Mouse (Mus musculus) 3T3-L1 (cell line): Measurements from ENCODE around the gene Foxo3.

ENCODE experiments used
- DNase-seq: peaks from one replicate; pipeline ENCODE4 v3.0.0-alpha.2; 2015; ENCODE audit warnings: low read depth, low spot score

The Foxo3 gene

DNA sequence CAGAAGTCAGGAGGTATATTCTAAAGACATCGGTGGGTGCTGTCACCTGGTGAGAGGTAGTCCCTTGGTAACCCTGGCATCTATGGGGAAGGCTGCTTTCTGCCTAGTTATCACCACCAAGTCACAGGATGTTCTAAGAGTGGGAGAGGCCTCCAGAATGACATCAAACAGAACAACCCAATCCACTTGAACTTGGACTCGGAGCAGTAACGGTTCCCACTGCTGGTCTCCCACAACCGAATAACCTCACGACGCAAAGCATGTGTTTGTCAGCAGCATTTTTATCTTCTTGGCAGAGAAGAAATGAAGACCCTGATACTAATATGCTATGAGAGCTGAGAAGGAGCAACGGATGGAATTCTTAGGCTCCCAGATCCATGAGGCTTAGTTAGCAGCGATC lies 87.5 kb downstream of the Foxo3 start:
- DNase-seq = no peak

DNA sequence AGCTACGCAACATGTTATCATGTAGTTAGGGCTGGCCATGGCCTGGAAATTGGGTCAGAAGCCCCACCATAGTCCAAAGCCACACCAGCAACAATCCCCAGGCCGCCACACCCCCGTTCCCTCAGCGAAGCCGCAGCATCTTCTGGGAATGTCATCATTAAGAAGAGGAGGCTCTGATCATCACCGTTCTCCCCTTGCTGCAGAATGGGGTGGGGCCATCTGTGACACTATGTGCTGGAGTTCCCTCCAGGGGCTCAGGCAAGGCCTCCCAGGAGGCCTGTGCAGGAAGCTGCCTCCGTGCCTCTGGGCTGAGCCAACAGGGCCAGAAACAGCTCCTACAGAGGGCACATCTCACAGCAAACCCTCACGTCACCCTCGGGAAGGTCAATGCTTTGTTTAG lies 88.5 kb downstream of the Foxo3 start:
- DNase-seq = no peak

DNA sequence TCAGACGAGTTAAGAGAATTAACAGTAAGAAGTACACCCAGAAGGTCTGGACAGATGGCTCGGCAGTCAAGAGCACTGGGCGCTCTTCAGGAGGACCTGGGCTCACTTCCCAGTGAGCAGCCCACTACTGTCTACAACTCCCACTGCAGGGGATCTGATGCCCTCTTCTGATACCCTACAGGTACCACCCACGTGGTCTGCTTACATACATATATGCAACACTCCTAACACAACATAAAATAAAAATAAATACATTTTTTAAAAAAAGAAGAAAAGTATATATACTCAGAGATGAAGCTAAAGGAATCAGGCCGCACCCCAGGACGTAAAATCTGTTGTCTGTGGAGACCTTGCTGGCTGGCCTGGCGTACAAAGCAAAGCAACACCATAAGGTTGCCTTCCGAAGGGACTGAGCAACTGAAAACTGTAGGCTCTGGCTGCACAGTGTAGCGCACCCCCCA lies 89.6 kb downstream of the Foxo3 start:
- DNase-seq = no peak

DNA sequence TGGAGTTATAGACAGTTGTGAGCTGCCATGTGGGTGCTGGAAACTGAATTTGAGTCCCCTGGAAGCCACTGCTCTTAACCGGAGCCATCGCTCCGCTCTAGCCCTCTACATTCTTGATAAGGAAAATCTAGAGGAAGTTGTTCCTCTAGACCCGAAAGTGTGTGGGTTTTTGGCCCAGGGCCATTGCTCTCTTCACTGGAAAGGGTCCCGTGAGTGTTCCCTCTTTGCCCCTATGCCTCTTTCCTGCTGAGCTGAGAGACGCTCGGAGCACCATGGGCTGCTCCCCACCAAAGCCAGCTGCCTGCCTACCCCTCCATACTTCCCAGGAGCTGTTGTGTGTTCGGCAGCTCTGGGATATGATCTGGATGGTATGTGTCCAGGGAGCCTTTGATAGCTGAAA lies 96.2 kb downstream of the Foxo3 start:
- no peak for DNase-seq

DNA sequence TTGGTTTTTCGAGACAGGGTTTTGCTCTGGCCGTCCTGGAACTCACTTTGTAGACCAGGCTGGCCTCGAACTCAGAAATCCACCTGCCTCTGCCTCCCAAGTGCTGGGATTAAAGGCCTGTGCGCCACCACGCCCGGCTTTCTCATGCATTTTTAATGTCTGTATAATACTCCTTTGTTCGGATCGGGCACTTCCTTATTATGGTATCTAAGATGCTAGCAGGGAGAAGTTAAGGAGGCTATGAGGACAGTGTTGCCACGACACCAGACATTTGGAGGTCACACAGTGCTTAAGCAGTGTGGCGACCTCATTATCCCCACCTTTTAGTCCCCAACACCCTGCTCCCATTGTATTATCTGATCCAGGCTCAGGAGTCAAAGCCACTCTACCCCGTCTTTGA lies 97.8 kb downstream of the Foxo3 start:
- DNase-seq = no peak

DNA sequence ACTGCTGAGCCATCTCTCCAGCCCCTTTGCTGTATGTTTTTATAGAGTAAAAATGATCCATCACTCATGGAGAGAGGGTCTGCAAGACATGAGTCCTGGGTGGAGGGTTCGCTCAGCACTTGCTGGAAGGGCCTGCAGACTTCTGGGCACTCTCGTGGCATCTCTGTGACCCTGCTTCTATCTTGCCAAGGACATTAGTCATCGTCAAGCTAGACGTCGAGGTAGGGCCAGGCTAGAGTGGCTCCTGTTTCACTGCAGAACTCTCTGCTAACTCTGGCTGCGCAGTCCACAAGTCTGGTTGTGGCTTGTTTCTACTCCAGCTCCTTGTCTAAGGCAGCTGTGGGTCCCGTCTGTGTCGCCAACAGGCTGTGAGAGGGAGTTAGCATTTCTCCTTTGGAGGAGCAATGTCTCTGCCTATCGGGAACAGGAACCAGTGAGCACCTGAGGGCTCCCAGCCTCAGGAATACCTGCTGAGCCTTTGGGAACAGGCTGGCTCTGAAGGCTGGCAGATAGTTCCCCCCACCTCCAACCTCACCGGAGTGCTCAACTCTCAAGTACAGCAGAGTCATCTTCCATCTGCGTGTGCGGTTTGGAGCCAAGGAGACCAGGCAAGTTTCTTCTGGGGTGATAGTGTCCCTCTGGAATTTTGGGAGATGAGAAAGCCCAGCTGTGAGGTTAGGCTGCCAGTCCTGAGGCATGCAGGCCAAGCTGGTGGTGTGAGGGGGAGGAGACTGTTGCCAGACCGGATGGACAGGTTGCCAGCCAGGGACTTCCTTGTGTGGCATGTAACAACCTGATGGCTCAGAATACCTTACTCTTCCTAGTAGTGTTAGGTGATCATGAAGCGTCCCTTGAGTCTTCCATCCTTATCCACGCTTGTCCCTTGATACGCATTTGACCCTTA lies 98.5 kb downstream of the Foxo3 start:
- peak; percentile 37 for DNase-seq

DNA sequence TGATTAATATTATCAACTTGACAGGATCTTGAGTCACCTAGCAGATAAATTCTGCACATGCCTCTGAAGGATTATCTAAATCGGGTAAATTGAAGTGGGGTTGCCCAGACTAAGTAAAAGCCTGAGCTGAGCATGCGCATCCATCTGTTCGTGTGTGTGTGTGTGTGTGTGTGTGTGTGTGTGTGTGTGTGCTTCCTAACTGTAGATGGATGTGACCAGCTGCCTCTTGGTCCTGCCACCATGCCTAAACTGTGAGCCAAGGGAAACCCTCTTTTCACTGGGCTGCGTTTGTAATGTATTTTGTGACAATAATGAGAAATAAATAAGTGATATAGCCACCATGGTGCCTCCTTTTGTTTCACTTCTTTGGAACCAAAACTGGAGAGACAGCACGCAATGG lies 102.3 kb downstream of the Foxo3 start:
- no peak for DNase-seq

DNA sequence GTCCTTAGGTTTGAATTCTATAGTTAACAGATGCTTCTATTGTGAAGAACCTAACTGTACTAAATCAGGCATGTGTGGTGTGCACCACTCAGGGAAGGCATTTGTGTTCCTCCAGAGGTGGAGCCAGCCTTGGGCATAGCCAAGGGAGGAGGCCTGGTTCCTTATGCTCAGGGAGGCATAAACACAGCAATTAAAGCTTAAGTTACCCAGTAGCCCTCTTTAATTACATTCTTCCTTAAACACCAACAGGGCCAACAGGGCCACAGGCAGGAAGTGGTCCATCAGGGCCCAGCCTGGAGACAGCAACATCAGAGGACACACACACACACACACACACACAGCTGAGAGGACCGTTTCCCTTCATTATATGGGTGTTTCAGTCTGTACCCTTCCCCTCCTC lies 102.7 kb downstream of the Foxo3 start:
- DNase-seq = no peak

DNA sequence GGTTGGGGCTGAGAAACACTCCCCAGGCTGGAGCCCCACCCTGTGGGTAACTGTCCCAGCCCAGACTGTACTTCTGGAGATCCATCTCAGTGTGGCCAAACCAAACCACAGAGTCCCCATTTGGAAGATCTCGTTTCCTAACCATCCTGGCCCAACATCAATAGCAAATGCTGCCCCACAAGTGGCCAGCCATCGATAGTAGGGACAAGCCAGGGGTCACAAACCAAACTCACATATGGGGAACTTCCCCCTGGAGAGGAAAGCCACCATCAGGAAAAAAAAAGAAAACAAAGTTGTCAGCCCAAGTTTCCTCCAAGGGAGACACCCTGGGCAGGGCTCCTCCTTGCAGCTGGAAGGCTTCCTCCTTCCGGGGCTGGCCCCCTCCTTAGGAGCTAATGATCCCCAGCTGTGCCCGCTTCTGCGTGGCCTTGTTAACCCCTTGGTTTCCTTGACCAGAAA lies 105.6 kb downstream of the Foxo3 start:
- peak; percentile 11 for DNase-seq

DNA sequence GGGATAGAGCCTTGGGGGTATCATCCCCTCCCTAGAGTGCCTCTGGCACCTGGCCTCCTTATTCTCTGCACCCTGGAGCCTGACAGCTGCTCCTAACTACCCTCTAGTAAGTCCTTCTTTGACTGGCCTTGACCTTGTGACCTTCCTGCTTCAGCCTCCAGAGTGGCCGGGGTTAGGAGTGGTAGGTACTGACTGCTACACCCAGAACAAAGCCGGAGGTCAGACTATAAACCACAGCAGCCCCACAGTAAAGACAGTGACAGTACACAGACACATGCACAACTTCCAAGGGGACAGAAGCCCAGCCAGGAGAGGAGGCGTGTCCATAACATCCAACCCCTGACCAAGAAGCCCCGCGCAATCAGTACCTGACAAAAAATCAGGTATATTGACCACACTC lies 106.4 kb downstream of the Foxo3 start:
- DNase-seq = no peak

DNA sequence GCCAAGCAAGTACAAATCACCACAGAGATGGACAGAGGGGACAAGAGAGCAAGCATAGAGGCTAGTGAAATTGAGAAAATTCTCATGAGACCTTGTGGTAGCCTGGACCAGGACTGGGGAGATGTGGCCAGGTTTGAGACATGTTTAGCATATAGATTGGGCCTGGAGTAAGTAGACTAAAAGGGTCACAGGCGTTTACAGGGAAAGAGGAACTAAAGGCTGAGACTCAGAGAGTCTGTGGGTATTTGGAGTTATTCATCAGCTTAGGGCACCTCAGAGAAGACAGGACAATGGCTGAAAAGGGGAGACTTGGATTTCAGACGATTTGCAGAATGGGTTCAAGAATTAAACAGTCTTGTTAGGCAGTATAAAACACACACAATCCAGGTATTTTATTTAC lies 121.8 kb downstream of the Foxo3 start:
- DNase-seq = no peak

DNA sequence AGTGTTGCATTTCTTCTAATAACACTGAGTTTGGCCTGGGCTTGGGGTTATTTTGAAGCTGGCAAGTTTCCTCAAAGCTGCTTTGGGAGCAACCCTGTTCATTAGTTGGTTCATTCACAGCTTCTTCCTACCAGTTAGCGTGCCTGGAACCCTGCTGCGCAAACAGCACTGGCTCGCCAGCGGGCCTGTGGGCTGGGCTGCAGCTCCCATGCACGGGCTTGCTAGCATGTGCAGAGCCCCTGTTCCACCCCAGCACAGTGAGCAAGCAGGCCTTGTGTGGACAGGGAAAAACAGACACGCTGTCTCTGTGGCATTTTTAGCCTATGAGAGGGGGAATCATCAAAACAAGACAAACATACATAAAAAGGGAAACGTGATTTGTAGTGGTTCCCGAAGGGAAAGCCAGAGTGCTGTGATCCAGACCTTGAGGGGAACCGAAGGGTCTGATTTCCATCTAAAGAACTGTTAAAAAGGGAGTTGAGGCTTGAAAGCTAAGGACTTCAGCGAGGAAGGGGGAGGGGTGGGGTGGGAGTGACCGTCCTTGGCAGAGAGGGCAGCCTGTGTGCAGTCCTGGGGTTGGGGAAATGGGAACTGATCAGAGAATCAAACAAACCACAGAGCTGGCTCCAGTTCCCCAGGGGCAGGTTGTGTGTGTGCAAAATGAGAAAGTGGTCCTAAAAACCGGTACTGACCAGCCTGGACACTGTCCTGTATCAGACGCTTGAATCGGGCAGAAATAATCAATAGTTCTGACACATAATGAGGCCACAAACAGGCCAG lies 123.9 kb downstream of the Foxo3 start:
- DNase-seq = no peak

DNA sequence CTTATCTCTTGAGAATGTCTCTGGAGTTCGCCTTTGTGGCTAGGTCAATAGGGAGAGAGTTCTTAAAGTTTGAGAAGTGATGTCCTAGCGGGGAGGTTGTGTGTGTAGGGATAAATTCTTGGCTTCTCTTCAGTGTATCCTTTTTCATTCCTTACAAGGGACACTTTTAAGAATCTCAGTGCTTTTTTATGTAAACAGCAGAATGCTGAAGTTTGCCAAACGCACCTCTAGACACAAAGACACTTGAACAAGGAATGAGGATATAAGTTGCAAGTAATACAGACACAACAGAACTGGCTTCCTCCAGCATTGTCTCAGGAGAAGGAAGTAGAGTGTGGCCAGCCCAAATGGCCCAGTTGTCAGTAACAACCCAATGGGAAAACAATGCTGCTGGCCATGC lies 126.8 kb downstream of the Foxo3 start:
- no peak for DNase-seq

DNA sequence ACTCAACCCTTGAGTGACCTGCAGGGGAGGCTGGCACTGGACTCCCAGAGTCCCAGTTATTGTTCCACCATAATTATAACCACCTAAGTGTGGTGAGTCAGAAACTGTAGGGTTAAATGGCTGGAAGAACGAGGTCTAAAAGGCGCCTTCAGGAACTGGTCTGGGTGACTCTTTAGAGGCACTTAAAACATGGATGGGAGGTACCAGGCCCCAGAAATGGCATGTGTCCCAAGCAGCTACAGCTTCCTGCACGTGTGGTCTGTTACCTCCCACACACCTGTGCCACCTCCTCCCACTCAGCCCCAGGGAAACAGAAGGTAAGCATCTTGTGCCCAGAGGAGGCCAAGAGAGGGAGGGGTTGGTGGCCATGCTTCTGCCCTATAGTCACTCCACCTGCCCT lies 128.2 kb downstream of the Foxo3 start:
- no peak for DNase-seq

DNA sequence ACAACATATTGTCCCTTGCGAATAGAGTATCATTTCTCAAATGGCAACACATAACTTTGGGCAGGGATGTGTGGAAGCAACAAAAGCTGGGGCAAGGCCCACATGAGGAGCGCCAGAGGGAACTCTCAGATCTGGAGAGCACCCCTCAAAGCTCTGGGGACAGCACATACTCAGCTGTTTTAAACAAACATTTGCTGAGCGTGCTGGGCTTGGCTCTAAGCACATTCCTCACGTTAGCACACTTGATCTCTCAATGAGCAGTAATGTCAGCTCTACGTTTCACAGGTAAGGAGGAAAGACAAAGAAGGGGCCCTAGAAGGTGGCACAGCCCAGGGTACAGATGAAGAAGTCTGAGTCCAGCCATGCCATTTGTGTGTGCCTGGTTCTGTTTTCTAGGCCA lies 131.3 kb downstream of the Foxo3 start:
- DNase-seq = no peak

DNA sequence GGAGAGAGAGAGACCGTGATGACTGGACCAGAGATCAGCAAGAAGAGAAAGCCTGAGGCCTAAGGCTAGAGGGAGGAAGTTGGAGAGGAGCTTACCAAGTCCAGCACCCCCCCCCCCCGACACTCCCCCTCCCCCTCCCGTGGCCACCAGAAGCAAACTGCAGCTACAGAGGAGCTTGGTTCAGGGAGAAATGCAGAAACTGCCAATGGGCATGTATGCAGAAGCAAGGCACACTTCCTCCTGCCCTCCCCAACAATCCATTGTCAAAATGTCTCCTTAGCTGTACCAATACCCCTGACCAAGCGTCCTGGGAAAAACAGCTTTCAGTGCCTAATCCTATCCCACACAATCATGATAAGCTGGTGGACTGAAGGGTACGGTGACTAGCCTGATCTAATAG lies 131.8 kb downstream of the Foxo3 start:
- DNase-seq = no peak

DNA sequence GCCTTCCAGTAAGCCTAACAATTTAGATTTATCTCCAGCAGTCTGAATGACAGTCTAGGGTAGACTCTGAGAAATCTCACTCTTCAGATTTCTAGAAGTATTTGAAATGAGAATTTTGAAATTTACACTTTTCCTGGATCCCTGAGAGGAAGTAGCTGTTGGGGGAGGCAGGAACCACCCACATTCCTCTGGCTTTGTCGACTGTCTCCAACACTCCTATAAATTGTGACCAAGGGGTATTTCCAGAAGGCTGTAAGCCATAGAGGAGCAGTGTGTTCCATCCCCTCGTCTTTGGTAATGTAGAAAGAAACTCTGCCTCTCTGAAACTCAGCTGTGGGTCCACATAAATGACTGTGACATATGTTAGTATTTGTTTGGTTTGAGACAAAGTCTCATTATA lies 132.4 kb downstream of the Foxo3 start:
- DNase-seq = no peak

DNA sequence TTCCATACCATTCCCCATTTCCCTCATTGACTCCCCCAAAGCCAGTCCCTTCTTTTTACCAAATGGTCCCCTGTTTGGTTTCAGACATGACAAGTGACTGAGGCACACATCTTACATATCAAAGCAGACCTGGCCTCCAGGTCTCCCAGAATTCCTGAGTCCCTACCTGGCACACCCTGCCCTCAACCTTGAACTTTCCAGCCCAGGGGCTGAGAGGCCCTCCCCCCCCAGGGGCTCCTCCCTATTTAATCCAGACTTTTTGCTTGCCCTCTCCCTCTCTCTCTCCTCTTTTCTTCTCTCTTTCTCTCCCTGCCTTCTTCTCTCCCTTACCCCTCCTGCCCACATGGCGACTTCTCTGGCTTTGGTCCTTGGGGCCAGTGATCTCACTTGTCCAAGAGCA lies 133.8 kb downstream of the Foxo3 start:
- no peak for DNase-seq

DNA sequence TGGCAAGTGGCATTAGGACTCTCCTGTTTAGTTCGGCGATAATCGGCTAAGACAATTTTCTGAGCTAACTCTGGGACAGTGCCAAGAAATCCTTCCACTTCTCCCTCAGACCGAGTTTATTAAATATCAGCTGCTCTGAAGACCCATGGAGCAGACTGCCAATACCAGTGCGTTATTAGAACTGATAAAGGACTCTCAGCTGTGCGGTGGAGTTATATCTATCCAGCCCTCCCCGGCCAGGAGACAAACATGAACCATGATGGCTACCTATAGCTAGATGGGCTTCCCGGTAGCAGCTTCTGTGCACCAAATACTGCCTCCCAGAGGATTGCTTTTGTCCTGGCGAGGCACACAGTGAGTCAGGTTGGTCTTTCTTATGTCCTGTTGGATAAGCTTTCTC lies 134.5 kb downstream of the Foxo3 start:
- no peak for DNase-seq

DNA sequence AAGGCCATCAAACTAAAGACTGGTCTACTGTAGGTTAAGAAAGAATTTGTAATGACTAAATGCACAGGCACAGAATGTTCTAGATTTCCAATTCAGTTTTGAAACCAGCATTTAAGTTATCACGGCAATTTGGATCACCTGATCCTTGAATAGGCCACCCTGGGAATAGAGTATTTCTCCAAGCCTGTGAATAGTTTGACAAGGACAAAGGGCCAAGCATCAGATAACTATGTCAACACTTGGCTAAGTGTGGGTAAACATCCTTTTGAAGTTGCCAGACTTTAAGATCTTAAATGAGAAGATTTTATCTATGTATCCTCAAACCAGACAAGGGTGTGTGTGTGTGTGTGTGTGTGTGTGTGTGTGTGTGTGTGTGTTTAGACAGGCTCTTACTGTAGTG lies 136.8 kb downstream of the Foxo3 start:
- no peak for DNase-seq

DNA sequence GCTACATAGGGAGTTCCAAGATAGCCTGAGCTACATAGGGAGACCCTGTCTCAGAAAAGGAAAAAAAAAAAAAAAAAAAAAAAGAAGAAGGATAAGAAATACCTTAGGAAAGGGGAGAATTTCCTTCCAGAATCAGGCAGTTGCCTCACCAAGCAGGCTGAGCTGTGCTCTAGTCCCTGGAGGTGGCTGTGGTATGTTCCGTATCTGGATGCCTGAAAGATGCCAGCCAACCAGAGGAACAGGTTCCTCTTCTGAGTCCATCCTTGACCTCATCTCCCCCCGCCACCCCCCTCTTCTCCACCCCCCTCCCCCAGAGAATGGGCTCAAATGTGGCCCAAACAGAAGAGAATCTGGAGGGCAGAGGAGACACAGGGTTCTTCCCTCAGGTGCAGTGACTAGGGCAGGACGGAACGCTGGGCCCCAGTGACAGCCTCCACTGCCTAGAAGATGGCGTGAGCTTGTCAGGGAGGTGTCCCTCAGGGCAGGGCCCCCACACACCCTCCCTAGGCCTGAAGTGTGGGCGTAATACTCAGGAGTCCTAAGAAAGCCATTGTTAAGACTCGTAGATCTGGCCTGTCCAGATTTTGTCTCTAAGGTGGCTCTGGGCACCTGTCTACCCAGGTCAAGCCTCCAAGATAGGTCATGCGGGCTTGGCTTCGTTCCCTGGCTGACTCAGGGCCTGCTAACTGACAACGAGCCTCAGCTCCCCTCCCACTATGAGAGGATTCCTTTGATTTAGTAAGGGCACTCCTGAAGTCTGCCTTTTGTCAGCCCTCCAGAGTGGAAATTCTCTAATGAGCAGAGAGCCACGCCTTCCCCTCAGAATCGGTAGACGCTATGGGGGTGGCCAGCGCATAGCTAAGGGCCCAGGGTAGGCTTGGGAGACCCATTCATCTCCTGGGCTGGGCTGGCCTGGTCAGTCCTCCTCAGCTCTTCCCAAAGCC lies 141.5 kb downstream of the Foxo3 start:
- no peak for DNase-seq
